Mouse (Mus musculus) lung, embryonic 15.5 days (tissue): Measurements from ENCODE around the gene Slc4a3. TPM values are rescaled to one million over a fixed set of nuclear protein-coding genes. Genes with fewer than 3 reads are reported as not detected.

Source experiments
- polyA plus RNA-seq: library from polyadenylated mRNA; unstranded; fragments of >200 nt; fragmentation: Nextera tagmentation; extraction: Ambion mirVana; gene quantifications from 2 replicates; pipeline ENCODE4 v1.2.1, GENCODE M21; 2015

Slc4a3 gene
- polyA plus RNA-seq, 1 experiment from 2014 or later = 13.2 TPM

Other genes starting within 250 kb of the Slc4a3 start
- 121 and 124 TPM in 2 replicates for gene Dnpep, start 228.3 kb upstream of the Slc4a3 start, polyA plus RNA-seq
- 57.1 and 59.5 TPM in 2 replicates for gene Des, start 185.9 kb upstream of the Slc4a3 start, polyA plus RNA-seq
- 41.6 and 42.8 TPM in 2 replicates for gene Speg, start 171.0 kb upstream of the Slc4a3 start, polyA plus RNA-seq
- gene Gmppa, start 110.3 kb upstream of the Slc4a3 start, polyA plus RNA-seq = 80.3 and 88.5 TPM in 2 replicates
- 0.26 and 0.30 TPM in 2 replicates for gene Asic4, start 95.8 kb upstream of the Slc4a3 start, polyA plus RNA-seq
- 29.5 and 31.1 TPM in 2 replicates for gene Chpf, start 67.0 kb upstream of the Slc4a3 start, polyA plus RNA-seq
- gene Tmem198, start 66.7 kb upstream of the Slc4a3 start, polyA plus RNA-seq = 0.65 and 0.82 TPM in 2 replicates
- 74.0 and 77.9 TPM in 2 replicates for gene Obsl1, start 39.8 kb upstream of the Slc4a3 start, polyA plus RNA-seq
- 3.6 and 4.6 TPM in 2 replicates for gene Inha, start 39.2 kb upstream of the Slc4a3 start, polyA plus RNA-seq
- gene Stk11ip, start 24.7 kb upstream of the Slc4a3 start, polyA plus RNA-seq = 20.7 and 20.8 TPM in 2 replicates